Mouse (Mus musculus) midbrain, postnatal 0 days (tissue): ENCODE data around the gene Tbc1d21. TPM values are rescaled to one million over a fixed set of nuclear protein-coding genes. Genes with fewer than 3 reads are reported as not detected.

Experiments
- ATAC-seq: fragments of 200-750 bp; cut with Nextera tagmentation; 2 replicates; pipeline ENCODE4 v1.8.0; 2017; ENCODE audit warnings: moderate number of reproducible peaks, mild to moderate bottlenecking, moderate TSS enrichment, moderate library complexity; ENCODE audit not compliant: low FRiP score
- DNase-seq: peaks from one replicate; pipeline ENCODE4 v3.0.0-alpha.2; 2015; ENCODE audit warnings: low spot score
- H3K27ac ChIP-seq: fragments of 300-500 bp; sonication (generic); 2 replicates; pipeline ENCODE4 v1.5.1; 2014; ENCODE audit warnings: low read depth, mild to moderate bottlenecking, low read length, mixed read lengths
- H3K27me3 ChIP-seq: fragments of 300-500 bp; sonication (generic); 2 replicates; pipeline ENCODE4 v1.6.1; 2014; ENCODE audit warnings: low read length, control low read depth, mixed read lengths; ENCODE audit not compliant: insufficient read depth
- H3K36me3 ChIP-seq: fragments of 300-500 bp; sonication (generic); 2 replicates; pipeline ENCODE4 v1.6.1; 2014; ENCODE audit warnings: low read length, control low read depth, mixed read lengths; ENCODE audit not compliant: insufficient read depth
- H3K4me1 ChIP-seq: fragments of 300-500 bp; sonication (generic); 2 replicates; pipeline ENCODE4 v1.6.1; 2014; ENCODE audit warnings: mild to moderate bottlenecking, control low read depth, antibody characterized with exemption, low read length, mixed read lengths; ENCODE audit not compliant: insufficient read depth
- H3K4me2 ChIP-seq: fragments of 300-500 bp; sonication (generic); 2 replicates; pipeline ENCODE4 v1.6.1; 2014; ENCODE audit warnings: low read depth, mild to moderate bottlenecking, low read length, mixed read lengths; ENCODE audit not compliant: poor library complexity, severe bottlenecking
- H3K4me3 ChIP-seq: fragments of 300-500 bp; sonication (generic); 2 replicates; pipeline ENCODE4 v1.5.1; 2014; ENCODE audit warnings: low read depth, mild to moderate bottlenecking, low read length, moderate library complexity
- H3K9ac ChIP-seq: fragments of 300-500 bp; sonication (generic); replicated peaks from 2 replicates; pipeline ENCODE4 v1.6.1; 2014; ENCODE audit warnings: mild to moderate bottlenecking, low read length, moderate library complexity, mixed read lengths; ENCODE audit not compliant: poor library complexity, severe bottlenecking
- H3K9me3 ChIP-seq: fragments of 300-500 bp; sonication (generic); 2 replicates; pipeline ENCODE4 v1.6.1; 2016; ENCODE audit warnings: low read length, control low read depth
- CTCF ChIP-seq: IDR thresholded peaks from 2 replicates; pipeline ENCODE4 v1.5.1; 2016; ENCODE audit warnings: antibody characterized with exemption, mild to moderate bottlenecking
- WGBS: fragments of 180-500 bp; shearing (Covaris S2); extraction: QIAGEN DNeasy Blood & Tissue Kit; methylation state at CpG from one replicate; pipeline ENCODE4 v1.1.7; 2014; 5-methylcytosine and 5-hydroxymethylcytosine counted together
- polyA plus RNA-seq: library from polyadenylated mRNA; unstranded; fragments of >200 nt; fragmentation: Nextera tagmentation; extraction: Ambion mirVana; gene quantifications from 2 replicates; pipeline ENCODE4 v1.2.1, GENCODE M21; 2015
- total RNA-seq: library from RNA; depleted of rRNA; stranded (reverse); fragments of >200 nt; gene quantifications from 2 replicates; pipeline ENCODE4 v1.2.3, GENCODE M21; 2014; rRNA removed

Gene Tbc1d21
- not detected in 2 replicates for total RNA-seq
- polyA plus RNA-seq = not detected in 2 replicates

- Histone ChIP-seq H3K9ac (no peak within 1 kb of the TSS), H3K27me3 (no peaks in the 10 kb centered on the region), H3K27ac (no peak within 1 kb of the TSS), H3K4me3 (no peak within 1 kb of the TSS), H3K9me3 (no peaks in the 10 kb centered on the region), H3K36me3 (no peaks in the 10 kb centered on the region), H3K4me2 (no peak within 1 kb of the TSS), H3K4me1 (peaks cover 1% of the 10 kb centered on the region; the same call in 1 of the 2 replicates)
- TF ChIP-seq CTCF = no peak
- WGBS = 96% methylated on average over 1 of the region's 1 CpGs
- ATAC-seq (no peak), DNase-seq (no peak)
Observed at GRCm38 (mm10) chr9:58370355-58370754, at the start of gene Tbc1d21. Gene Tbc1d21, minus strand, starts transcription at chr9:58370455.

DNA sequence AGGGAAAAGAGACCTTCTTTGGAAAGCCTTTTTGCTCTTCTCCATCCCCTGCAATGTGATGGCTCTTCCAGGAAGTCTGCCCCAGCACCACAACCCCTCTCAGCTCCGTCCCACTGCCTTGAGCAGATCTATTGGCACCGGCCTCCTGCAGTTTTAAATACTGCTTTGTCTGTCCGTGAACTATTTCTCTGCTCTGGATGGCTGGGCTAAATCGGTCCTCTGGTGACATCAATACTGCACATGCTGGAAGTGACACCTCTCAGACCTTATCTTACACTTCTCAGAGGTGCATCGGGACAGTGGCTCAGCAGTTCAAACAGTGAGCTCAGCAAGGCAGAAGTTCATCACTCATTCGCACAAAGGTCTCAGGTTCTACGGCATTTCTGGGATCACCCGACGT is 41.3 kb upstream of the Tbc1d21 start:
- Histone ChIP-seq H3K27me3 (no peaks in the 10 kb centered on the region), H3K9ac (no peak overlapping the region), H3K4me1 (no peaks in the 10 kb centered on the region), H3K9me3 (no peaks in the 10 kb centered on the region), H3K36me3 (no peaks in the 10 kb centered on the region), H3K27ac (no peak overlapping the region), H3K4me2 (no peak overlapping the region), H3K4me3 (no peak overlapping the region)
- DNase-seq (no peak), ATAC-seq (no peak)
- TF ChIP-seq CTCF = no peak
- WGBS = 76% methylated on average over 9 of the region's 9 CpGs

DNA sequence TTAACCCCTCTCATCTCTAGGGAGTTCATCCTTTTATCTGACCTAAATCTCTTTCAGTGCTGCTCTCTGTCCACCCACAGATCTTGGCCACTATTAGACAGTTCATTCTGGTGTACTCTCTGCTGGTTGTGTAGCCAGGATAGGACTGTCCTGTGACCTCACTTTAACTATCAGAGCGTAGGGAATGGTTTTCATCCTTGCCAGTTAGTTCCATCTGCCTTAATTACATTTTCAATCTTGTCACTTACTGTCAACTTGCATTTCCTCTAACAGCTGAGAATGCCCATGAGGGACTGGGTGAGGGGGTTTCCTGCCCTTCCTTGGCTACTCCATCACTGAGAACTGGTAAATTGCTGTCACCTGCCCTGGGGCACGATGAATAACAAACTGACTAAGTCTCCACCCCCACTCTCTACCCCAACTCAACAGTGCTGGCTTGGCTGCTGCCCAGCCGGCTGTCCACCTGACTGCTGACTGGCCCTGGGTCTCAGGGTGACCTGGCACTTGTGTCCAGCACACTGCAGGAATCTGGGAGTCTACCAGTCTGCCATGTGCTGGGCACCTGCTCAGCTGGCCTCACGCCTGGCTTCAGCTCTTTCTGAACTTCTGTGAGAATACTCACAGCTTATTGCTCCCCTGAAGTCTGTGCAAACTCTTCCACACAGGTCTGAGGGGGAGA is 39.9 kb upstream of the Tbc1d21 start:
- Histone ChIP-seq H3K27me3 (no peaks in the 10 kb centered on the region), H3K4me3 (no peak overlapping the region), H3K9ac (no peak overlapping the region), H3K36me3 (no peaks in the 10 kb centered on the region), H3K27ac (no peak overlapping the region), H3K4me2 (no peak overlapping the region), H3K4me1 (no peaks in the 10 kb centered on the region), H3K9me3 (no peaks in the 10 kb centered on the region)
- WGBS = 59% methylated on average over 4 of the region's 4 CpGs
- ATAC-seq (no peak), DNase-seq (peak; percentile 85)
- no peak for TF ChIP-seq CTCF

DNA sequence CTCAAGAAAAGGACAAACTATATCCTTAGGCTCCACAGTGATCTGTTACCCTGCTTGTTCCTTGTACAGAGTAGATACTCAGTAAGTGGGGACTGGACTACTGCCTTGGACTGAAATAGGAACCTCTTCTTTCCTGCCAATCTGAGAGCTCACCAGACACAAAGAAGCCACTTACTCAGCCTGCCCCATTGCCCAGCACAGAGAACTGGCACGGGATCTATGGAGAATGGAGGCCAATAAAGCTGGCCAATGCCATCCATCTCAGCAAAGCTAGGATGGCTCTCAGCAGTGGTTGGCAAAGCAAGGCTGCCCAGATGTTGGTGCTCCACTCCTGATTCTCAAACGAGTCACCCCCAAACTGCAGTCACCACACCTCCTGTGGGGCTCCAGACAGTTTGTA is 39.0 kb upstream of the Tbc1d21 start:
- TF ChIP-seq CTCF = no peak
- H3K9ac ChIP-seq = no peak overlapping the region
- 71% methylated on average over 2 of the region's 2 CpGs for WGBS
- H3K4me1 ChIP-seq = no peaks in the 10 kb centered on the region
- no peak overlapping the region for H3K27ac ChIP-seq
- H3K9me3 ChIP-seq = no peaks in the 10 kb centered on the region
- ATAC-seq (no peak), DNase-seq (peak; percentile 59)
- no peak overlapping the region for H3K4me3 ChIP-seq
- no peak overlapping the region for H3K4me2 ChIP-seq
- H3K36me3 ChIP-seq = no peaks in the 10 kb centered on the region
- no peaks in the 10 kb centered on the region for H3K27me3 ChIP-seq

DNA sequence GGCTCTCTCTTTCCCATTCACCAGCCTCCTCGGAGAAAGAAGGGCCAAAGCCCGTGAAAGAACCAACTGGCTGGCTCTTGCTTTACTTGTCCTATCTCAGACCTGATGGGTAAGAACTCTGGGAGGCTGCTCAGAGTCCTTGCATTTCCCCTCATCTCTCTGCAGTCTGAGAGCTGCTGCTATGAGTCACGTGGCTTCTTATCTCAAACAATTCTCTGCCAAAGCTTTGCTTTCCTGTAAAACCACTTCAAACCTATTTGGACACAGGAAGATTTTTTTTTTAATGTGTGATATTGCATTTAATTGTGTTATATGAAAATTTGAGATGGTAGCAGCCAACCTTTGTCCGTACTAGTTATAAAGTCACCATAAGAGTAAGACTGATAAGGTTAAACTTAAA is 34.2 kb upstream of the Tbc1d21 start:
- ATAC-seq = no peak
- no peak overlapping the region for H3K4me3 ChIP-seq

DNA sequence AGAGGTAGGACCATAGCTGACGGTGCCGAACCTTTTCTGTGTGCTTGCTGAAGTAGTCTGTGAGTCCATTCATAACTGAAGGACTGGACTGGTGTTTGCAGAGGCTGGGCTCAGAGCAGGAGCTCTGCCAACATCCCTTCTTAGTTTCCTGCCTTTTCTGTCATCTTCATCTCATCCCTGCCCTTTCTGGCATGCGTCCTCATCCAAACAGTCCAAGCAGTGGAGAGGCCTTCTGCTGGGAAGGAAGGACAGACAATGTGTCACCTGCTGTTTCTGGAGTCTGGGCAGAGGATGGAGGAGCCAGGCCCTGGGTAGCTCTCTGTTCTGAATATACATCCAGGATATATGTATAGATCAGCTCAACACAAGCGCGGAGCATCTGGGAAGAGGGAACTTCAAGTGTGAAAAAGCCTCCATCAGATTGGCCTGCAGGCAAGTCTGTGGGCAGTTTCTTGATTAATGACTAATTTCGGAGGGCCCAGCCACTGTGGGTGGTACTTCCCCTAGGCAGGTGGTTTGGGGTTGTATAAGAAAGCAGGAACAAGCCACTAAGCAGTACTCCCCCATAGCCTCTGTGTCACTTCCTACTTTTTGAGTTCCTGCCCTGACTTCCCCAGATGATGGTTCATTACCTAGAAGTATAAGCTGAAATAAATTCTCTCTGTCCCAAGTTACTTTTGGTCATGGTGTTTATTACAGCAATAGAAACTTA is 31.3 kb upstream of the Tbc1d21 start:
- no peak for ATAC-seq

More for the DNA sequence above, 34.2 kb upstream of the Tbc1d21 start:
- Histone ChIP-seq H3K9ac (no peak overlapping the region), H3K27me3 (no peaks in the 10 kb centered on the region), H3K27ac (no peak overlapping the region), H3K4me1 (no peaks in the 10 kb centered on the region), H3K9me3 (no peaks in the 10 kb centered on the region), H3K36me3 (no peaks in the 10 kb centered on the region), H3K4me2 (no peak overlapping the region)
- 68% methylated on average over 4 of the region's 4 CpGs for WGBS
- TF ChIP-seq CTCF = no peak
- DNase-seq = no peak

More for the DNA sequence above, 31.3 kb upstream of the Tbc1d21 start:
- TF ChIP-seq CTCF = no peak
- Histone ChIP-seq H3K4me1 (no peaks in the 10 kb centered on the region), H3K4me2 (no peak overlapping the region), H3K27ac (no peak overlapping the region), H3K9ac (no peak overlapping the region), H3K9me3 (no peaks in the 10 kb centered on the region), H3K4me3 (no peak overlapping the region), H3K27me3 (no peaks in the 10 kb centered on the region), H3K36me3 (no peaks in the 10 kb centered on the region)
- 85% methylated on average over 6 of the region's 6 CpGs for WGBS
- no peak for DNase-seq
